Mouse (Mus musculus): ENCODE measurements around the gene Nipsnap2. TPM values are rescaled to one million over a fixed set of nuclear protein-coding genes. Genes with fewer than 3 reads are reported as not detected.
"Not testable (repeated sequence)": the region's sequence is repeated elsewhere in the genome, so short reads cannot be mapped to it uniquely, and the experiment has no call there.

The Nipsnap2 gene
- polyA plus RNA-seq (2012; ENCODE audit: insufficient read depth, insufficient read length, missing spikeins): 42.7 and 46.1 TPM in 2 replicates

GRCm38 (mm10) chr5:129724834-129725773 is at the start of gene Nipsnap2:
Gene Nipsnap2, plus strand, starts transcription at chr5:129725063.
- Histone ChIP-seq H3K27ac (ENCODE audit: insufficient read depth, low read depth, low read length) (peak within 1 kb of the TSS; percentile 57), H3K4me1 (ENCODE audit: control insufficient read depth, insufficient read depth, low read length) (peaks cover 5% of the 10 kb centered on the region), H3K4me3 (ENCODE audit: insufficient read depth, low read length) (peak within 1 kb of the TSS; percentile 74)
- TF ChIP-seq CTCF (IDR thresholded peaks at IDR 0.05; ENCODE audit: low read depth, low read length) (peak; percentile 100), POLR2A (IDR thresholded peaks at IDR 0.05; ENCODE audit: borderline replicate concordance, low read depth, low read length) (0 out of 2 replicates have a peak, but pooled peaks have one; percentile 67)

GRCm38 (mm10) chr5:129685141-129685540 is 39.7 kb upstream of the Nipsnap2 start:
- not testable (repeated sequence) for H3K27ac ChIP-seq (ENCODE audit: insufficient read depth, low read depth, low read length); H3K4me1 ChIP-seq (ENCODE audit: control insufficient read depth, insufficient read depth, low read length)

GRCm38 (mm10) chr5:129687621-129688020 is 37.2 kb upstream of the Nipsnap2 start:
- TF ChIP-seq POLR2A (IDR thresholded peaks at IDR 0.05; ENCODE audit: borderline replicate concordance, low read depth, low read length) (no peak), CTCF (IDR thresholded peaks at IDR 0.05; ENCODE audit: low read depth, low read length) (no peak)
- H3K4me1 ChIP-seq (ENCODE audit: control insufficient read depth, insufficient read depth, low read length): no peaks in the 10 kb centered on the region

More at GRCm38 (mm10) chr5:129685141-129685540, 39.7 kb upstream of the Nipsnap2 start:
- not testable (repeated sequence) for H3K4me3 ChIP-seq (ENCODE audit: insufficient read depth, low read length)

GRCm38 (mm10) chr5:129690528-129690927 is 34.3 kb upstream of the Nipsnap2 start:
- H3K4me1 ChIP-seq (ENCODE audit: control insufficient read depth, insufficient read depth, low read length): no peaks in the 10 kb centered on the region
- no peak overlapping the region for H3K4me3 ChIP-seq (ENCODE audit: insufficient read depth, low read length)
- no peak overlapping the region for H3K27ac ChIP-seq (ENCODE audit: insufficient read depth, low read depth, low read length)
- TF ChIP-seq CTCF (IDR thresholded peaks at IDR 0.05; ENCODE audit: low read depth, low read length) (no peak), POLR2A (IDR thresholded peaks at IDR 0.05; ENCODE audit: borderline replicate concordance, low read depth, low read length) (no peak)

More at GRCm38 (mm10) chr5:129687621-129688020, 37.2 kb upstream of the Nipsnap2 start:
- no peak overlapping the region for H3K27ac ChIP-seq (ENCODE audit: insufficient read depth, low read depth, low read length)
- no peak overlapping the region for H3K4me3 ChIP-seq (ENCODE audit: insufficient read depth, low read length)

- Histone ChIP-seq H3K27ac (ENCODE audit: insufficient read depth, low read depth, low read length) (no peak overlapping the region), H3K4me3 (ENCODE audit: insufficient read depth, low read length) (no peak overlapping the region), H3K4me1 (ENCODE audit: control insufficient read depth, insufficient read depth, low read length) (peaks cover 11% of the 10 kb centered on the region)
- TF ChIP-seq CTCF (IDR thresholded peaks at IDR 0.05; ENCODE audit: low read depth, low read length) (no peak), POLR2A (IDR thresholded peaks at IDR 0.05; ENCODE audit: borderline replicate concordance, low read depth, low read length) (no peak)
These were observed 24.4 kb upstream of the Nipsnap2 start for GRCm38 (mm10) chr5:129700506-129700905.

- H3K27ac ChIP-seq (ENCODE audit: insufficient read depth, low read depth, low read length): no peak overlapping the region
- H3K4me1 ChIP-seq (ENCODE audit: control insufficient read depth, insufficient read depth, low read length): peaks cover 11% of the 10 kb centered on the region
- H3K4me3 ChIP-seq (ENCODE audit: insufficient read depth, low read length): no peak overlapping the region
- TF ChIP-seq CTCF (IDR thresholded peaks at IDR 0.05; ENCODE audit: low read depth, low read length) (no peak), POLR2A (IDR thresholded peaks at IDR 0.05; ENCODE audit: borderline replicate concordance, low read depth, low read length) (no peak)
These were observed 23.2 kb upstream of the Nipsnap2 start for GRCm38 (mm10) chr5:129701706-129702105.

- Histone ChIP-seq H3K4me1 (ENCODE audit: control insufficient read depth, insufficient read depth, low read length) (peaks cover 11% of the 10 kb centered on the region), H3K4me3 (ENCODE audit: insufficient read depth, low read length) (no peak overlapping the region), H3K27ac (ENCODE audit: insufficient read depth, low read depth, low read length) (no peak overlapping the region)
- no peak for TF ChIP-seq POLR2A (IDR thresholded peaks at IDR 0.05; ENCODE audit: borderline replicate concordance, low read depth, low read length)
- no peak for TF ChIP-seq CTCF (IDR thresholded peaks at IDR 0.05; ENCODE audit: low read depth, low read length)
These were observed 21.5 kb upstream of the Nipsnap2 start for GRCm38 (mm10) chr5:129703368-129703767.

GRCm38 (mm10) chr5:129708412-129708811 is 16.5 kb upstream of the Nipsnap2 start, which contains the start of gene Sept14:
Gene Sept14, minus strand, starts transcription at chr5:129708512.
- peaks cover 7% of the 10 kb centered on the region for H3K4me1 ChIP-seq (ENCODE audit: control insufficient read depth, insufficient read depth, low read length)
- no peak for TF ChIP-seq CTCF (IDR thresholded peaks at IDR 0.05; ENCODE audit: low read depth, low read length)
- TF ChIP-seq POLR2A (IDR thresholded peaks at IDR 0.05; ENCODE audit: borderline replicate concordance, low read depth, low read length): no peak
- no peak within 1 kb of the TSS for H3K27ac ChIP-seq (ENCODE audit: insufficient read depth, low read depth, low read length)
- H3K4me3 ChIP-seq (ENCODE audit: insufficient read depth, low read length): no peak within 1 kb of the TSS

GRCm38 (mm10) chr5:129715326-129715861 is 9.5 kb upstream of the Nipsnap2 start, which contains the start of gene Mrps17:
Gene Mrps17, plus strand, starts transcription at chr5:129715497.
- H3K4me1 ChIP-seq (ENCODE audit: control insufficient read depth, insufficient read depth, low read length): peaks cover 4% of the 10 kb centered on the region
- 0 out of 2 replicates have a peak within 1 kb of the TSS, but pooled peaks have one; percentile 7 for H3K27ac ChIP-seq (ENCODE audit: insufficient read depth, low read depth, low read length)
- no peak for TF ChIP-seq CTCF (IDR thresholded peaks at IDR 0.05; ENCODE audit: low read depth, low read length)
- TF ChIP-seq POLR2A (IDR thresholded peaks at IDR 0.05; ENCODE audit: borderline replicate concordance, low read depth, low read length): peak; percentile 57; the same call in 1 of the 2 replicates
- H3K4me3 ChIP-seq (ENCODE audit: insufficient read depth, low read length): peak within 1 kb of the TSS; percentile 70

- H3K27ac ChIP-seq (ENCODE audit: insufficient read depth, low read depth, low read length): no peak overlapping the region
- no peak overlapping the region for H3K4me3 ChIP-seq (ENCODE audit: insufficient read depth, low read length)
- TF ChIP-seq POLR2A (IDR thresholded peaks at IDR 0.05; ENCODE audit: borderline replicate concordance, low read depth, low read length) (no peak), CTCF (IDR thresholded peaks at IDR 0.05; ENCODE audit: low read depth, low read length) (no peak)
- peaks cover 4% of the 10 kb centered on the region for H3K4me1 ChIP-seq (ENCODE audit: control insufficient read depth, insufficient read depth, low read length)
These were observed 7.8 kb upstream of the Nipsnap2 start for GRCm38 (mm10) chr5:129717016-129717415.

Measured in bone marrow macrophage, adult 2 months (primary cell).